Mouse (Mus musculus): Measurements from ENCODE around the gene St8sia1. TPM values are rescaled to one million over a fixed set of nuclear protein-coding genes. Genes with fewer than 3 reads are reported as not detected.

The St8sia1 gene
- polyA plus RNA-seq, 1 experiment from 2014 or later, result 1.6 TPM

- Histone ChIP-seq H3K9ac (no peak overlapping the region), H3K4me3 (replicated peaks) (no peak overlapping the region), H3K36me3 (no peaks in the 10 kb centered on the region), H3K27ac (no peak overlapping the region), H3K4me2 (replicated peaks) (no peak overlapping the region), H3K27me3 (replicated peaks) (no peaks in the 10 kb centered on the region), H3K4me1 (replicated peaks) (peaks cover 15% of the 10 kb centered on the region), H3K9me3 (no peaks in the 10 kb centered on the region)
- 92% methylated on average over 8 of the region's 8 CpGs for WGBS
- ATAC-seq, result no peak
Observed at GRCm38 (mm10) chr6:142880849-142881470, 83.3 kb downstream of the St8sia1 start.

GRCm38 (mm10) chr6:142878744-142879701 is 85.2 kb downstream of the St8sia1 start:
- ATAC-seq, result peak; percentile 55
- H3K4me2 ChIP-seq (replicated peaks), result peak overlapping the region; percentile 25; the same call in 1 of the 2 replicates

GRCm38 (mm10) chr6:142877221-142877620 is 87.0 kb downstream of the St8sia1 start:
- no peaks in the 10 kb centered on the region for H3K27me3 ChIP-seq (replicated peaks)
- no peaks in the 10 kb centered on the region for H3K9me3 ChIP-seq
- H3K36me3 ChIP-seq, result no peaks in the 10 kb centered on the region
- no peak overlapping the region for H3K27ac ChIP-seq
- no peak overlapping the region for H3K4me3 ChIP-seq (replicated peaks)
- H3K4me1 ChIP-seq (replicated peaks), result peaks cover 15% of the 10 kb centered on the region
- ATAC-seq, result no peak
- H3K4me2 ChIP-seq (replicated peaks), result no peak overlapping the region
- WGBS, result 51% methylated on average over 6 of the region's 6 CpGs
- H3K9ac ChIP-seq, result no peak overlapping the region

More at GRCm38 (mm10) chr6:142878744-142879701, 85.2 kb downstream of the St8sia1 start:
- Histone ChIP-seq H3K4me1 (replicated peaks) (peaks cover 15% of the 10 kb centered on the region), H3K9ac (no peak overlapping the region), H3K27me3 (replicated peaks) (no peaks in the 10 kb centered on the region), H3K4me3 (replicated peaks) (no peak overlapping the region), H3K27ac (no peak overlapping the region), H3K36me3 (no peaks in the 10 kb centered on the region), H3K9me3 (no peaks in the 10 kb centered on the region)
- 19% methylated on average over 15 of the region's 15 CpGs for WGBS

GRCm38 (mm10) chr6:142876279-142876899 is 87.9 kb downstream of the St8sia1 start:
- WGBS, result 20% methylated on average over 8 of the region's 8 CpGs
- ATAC-seq, result no peak
- Histone ChIP-seq H3K9ac (no peak overlapping the region), H3K27me3 (replicated peaks) (no peaks in the 10 kb centered on the region), H3K9me3 (no peaks in the 10 kb centered on the region), H3K4me2 (replicated peaks) (no peak overlapping the region), H3K4me3 (replicated peaks) (no peak overlapping the region), H3K4me1 (replicated peaks) (peaks cover 15% of the 10 kb centered on the region), H3K36me3 (no peaks in the 10 kb centered on the region), H3K27ac (no peak overlapping the region)

- H3K4me2 ChIP-seq (replicated peaks), result no peak overlapping the region
- H3K27me3 ChIP-seq (replicated peaks), result no peaks in the 10 kb centered on the region
- no peak overlapping the region for H3K4me3 ChIP-seq (replicated peaks)
- H3K27ac ChIP-seq, result no peak overlapping the region
- no peaks in the 10 kb centered on the region for H3K36me3 ChIP-seq
- WGBS, result 78% methylated on average over 11 of the region's 11 CpGs
- peak; percentile 71 for ATAC-seq
- H3K4me1 ChIP-seq (replicated peaks), result peaks cover 8% of the 10 kb centered on the region
- H3K9ac ChIP-seq, result no peak overlapping the region
- no peaks in the 10 kb centered on the region for H3K9me3 ChIP-seq
Observed at GRCm38 (mm10) chr6:142873795-142874563, 90.3 kb downstream of the St8sia1 start.

- no peak for ATAC-seq
- Histone ChIP-seq H3K36me3 (no peaks in the 10 kb centered on the region), H3K4me3 (replicated peaks) (no peak overlapping the region), H3K27me3 (replicated peaks) (no peaks in the 10 kb centered on the region), H3K9me3 (no peaks in the 10 kb centered on the region), H3K27ac (no peak overlapping the region), H3K4me1 (replicated peaks) (no peaks in the 10 kb centered on the region), H3K4me2 (replicated peaks) (no peak overlapping the region), H3K9ac (no peak overlapping the region)
- WGBS, result 67% methylated on average over 7 of the region's 7 CpGs
Observed at GRCm38 (mm10) chr6:142869715-142870422, 94.4 kb downstream of the St8sia1 start.

GRCm38 (mm10) chr6:142867471-142868055 is 96.7 kb downstream of the St8sia1 start:
- H3K4me1 ChIP-seq (replicated peaks), result no peaks in the 10 kb centered on the region
- H3K4me2 ChIP-seq (replicated peaks), result peak overlapping the region; percentile 35; the same call in 1 of the 2 replicates
- no peaks in the 10 kb centered on the region for H3K27me3 ChIP-seq (replicated peaks)
- H3K9ac ChIP-seq, result no peak overlapping the region
- no peaks in the 10 kb centered on the region for H3K36me3 ChIP-seq
- ATAC-seq, result peak; percentile 62
- H3K9me3 ChIP-seq, result no peaks in the 10 kb centered on the region
- H3K27ac ChIP-seq, result 0 out of 2 replicates have a peak overlapping the region, but pooled peaks have one; percentile 34
- 24% methylated on average over 9 of the region's 9 CpGs for WGBS
- no peak overlapping the region for H3K4me3 ChIP-seq (replicated peaks)

GRCm38 (mm10) chr6:142867023-142867422 is 97.2 kb downstream of the St8sia1 start:
- WGBS, result 92% methylated on average over 2 of the region's 2 CpGs
- no peak overlapping the region for H3K27ac ChIP-seq

GRCm38 (mm10) chr6:142865199-142865598 is 99.1 kb downstream of the St8sia1 start:
- no peaks in the 10 kb centered on the region for H3K27me3 ChIP-seq (replicated peaks)
- H3K9ac ChIP-seq, result no peak overlapping the region
- no peaks in the 10 kb centered on the region for H3K9me3 ChIP-seq
- no peaks in the 10 kb centered on the region for H3K36me3 ChIP-seq
- H3K4me3 ChIP-seq (replicated peaks), result no peak overlapping the region
- H3K4me2 ChIP-seq (replicated peaks), result no peak overlapping the region
- WGBS, result 77% methylated on average over 6 of the region's 6 CpGs
- H3K4me1 ChIP-seq (replicated peaks), result no peaks in the 10 kb centered on the region
- no peak overlapping the region for H3K27ac ChIP-seq
- no peak for ATAC-seq

More at GRCm38 (mm10) chr6:142867023-142867422, 97.2 kb downstream of the St8sia1 start:
- Histone ChIP-seq H3K27me3 (replicated peaks) (no peaks in the 10 kb centered on the region), H3K36me3 (no peaks in the 10 kb centered on the region), H3K4me1 (replicated peaks) (no peaks in the 10 kb centered on the region), H3K4me2 (replicated peaks) (no peak overlapping the region), H3K9me3 (no peaks in the 10 kb centered on the region), H3K9ac (no peak overlapping the region), H3K4me3 (replicated peaks) (no peak overlapping the region)
- ATAC-seq, result no peak; the same call in 1 of the 2 replicates

- 92% methylated on average over 4 of the region's 4 CpGs for WGBS
- no peaks in the 10 kb centered on the region for H3K4me1 ChIP-seq (replicated peaks)
- no peaks in the 10 kb centered on the region for H3K27me3 ChIP-seq (replicated peaks)
Observed at GRCm38 (mm10) chr6:142863881-142864280, 100.4 kb downstream of the St8sia1 start.

GRCm38 (mm10) chr6:142862265-142862664 is 102.0 kb downstream of the St8sia1 start:
- 87% methylated on average over 3 of the region's 3 CpGs for WGBS
- peaks cover 3% of the 10 kb centered on the region; the same call in 1 of the 2 replicates for H3K4me1 ChIP-seq (replicated peaks)

More at GRCm38 (mm10) chr6:142863881-142864280, 100.4 kb downstream of the St8sia1 start:
- no peaks in the 10 kb centered on the region for H3K36me3 ChIP-seq
- no peak for ATAC-seq
- H3K4me3 ChIP-seq (replicated peaks), result no peak overlapping the region
- no peak overlapping the region for H3K27ac ChIP-seq
- no peak overlapping the region for H3K4me2 ChIP-seq (replicated peaks)
- no peak overlapping the region for H3K9ac ChIP-seq
- no peaks in the 10 kb centered on the region for H3K9me3 ChIP-seq

More at GRCm38 (mm10) chr6:142862265-142862664, 102.0 kb downstream of the St8sia1 start:
- H3K9me3 ChIP-seq, result no peaks in the 10 kb centered on the region
- H3K9ac ChIP-seq, result no peak overlapping the region
- no peak overlapping the region for H3K27ac ChIP-seq
- ATAC-seq, result no peak
- no peak overlapping the region for H3K4me3 ChIP-seq (replicated peaks)
- no peak overlapping the region for H3K4me2 ChIP-seq (replicated peaks)
- H3K36me3 ChIP-seq, result no peaks in the 10 kb centered on the region
- H3K27me3 ChIP-seq (replicated peaks), result no peaks in the 10 kb centered on the region

Data from intestine, embryonic 15.5 days (tissue).